Mouse (Mus musculus): ENCODE measurements around the gene Srsf6. TPM values are rescaled to one million over a fixed set of nuclear protein-coding genes. Genes with fewer than 3 reads are reported as not detected.

Srsf6 gene
- polyA plus RNA-seq, 1 experiment from 2014 or later, result 173 TPM

DNA sequence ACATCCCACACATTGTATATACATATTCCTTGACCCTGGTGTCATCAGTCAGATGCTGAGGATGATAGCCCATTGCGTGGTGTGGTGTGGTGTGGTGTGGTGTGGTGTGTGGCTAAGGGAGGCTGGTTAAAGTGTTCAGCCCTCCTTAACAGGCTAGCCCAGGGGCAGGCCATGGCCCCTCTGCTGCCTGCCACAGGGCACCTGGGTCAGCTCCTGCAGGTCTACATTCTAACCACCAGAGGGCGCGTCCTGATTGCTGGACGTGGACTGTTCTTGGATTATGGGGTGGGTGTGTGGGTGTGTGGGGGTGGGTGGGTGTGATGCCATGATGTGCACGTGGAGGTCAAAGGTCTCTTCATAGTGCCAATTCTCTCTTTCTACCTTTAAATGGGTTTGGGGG is 37.0 kb downstream of the Srsf6 start:
- no peaks in the 10 kb centered on the region for H3K9me3 ChIP-seq (ENCODE audit: control insufficient read depth, low read length)
- H3K27ac ChIP-seq (replicated peaks; ENCODE audit: low read depth, low read length), result no peak overlapping the region
- no peak overlapping the region for H3K4me3 ChIP-seq (ENCODE audit: low read depth, low read length)
- H3K9ac ChIP-seq (ENCODE audit: low read depth, low read length), result no peak overlapping the region
- no peak for DNase-seq (ENCODE audit: low spot score)
- H3K27me3 ChIP-seq (replicated peaks; ENCODE audit: control insufficient read depth, insufficient read depth, low read length), result no peaks in the 10 kb centered on the region
- H3K4me1 ChIP-seq (ENCODE audit: control insufficient read depth, insufficient read depth, low read length), result 0 out of 2 replicates have a peak, but pooled peaks cover 2% of the 10 kb centered on the region
- H3K4me2 ChIP-seq (ENCODE audit: low read depth, low read length), result no peak overlapping the region
- ATAC-seq (ENCODE audit: low read depth), result 0 out of 2 replicates have a peak, but pooled peaks have one; percentile 41
- no peaks in the 10 kb centered on the region for H3K36me3 ChIP-seq (ENCODE audit: control insufficient read depth, insufficient read depth, low read length)
- 14% methylated on average over 5 of the region's 5 CpGs for WGBS

DNA sequence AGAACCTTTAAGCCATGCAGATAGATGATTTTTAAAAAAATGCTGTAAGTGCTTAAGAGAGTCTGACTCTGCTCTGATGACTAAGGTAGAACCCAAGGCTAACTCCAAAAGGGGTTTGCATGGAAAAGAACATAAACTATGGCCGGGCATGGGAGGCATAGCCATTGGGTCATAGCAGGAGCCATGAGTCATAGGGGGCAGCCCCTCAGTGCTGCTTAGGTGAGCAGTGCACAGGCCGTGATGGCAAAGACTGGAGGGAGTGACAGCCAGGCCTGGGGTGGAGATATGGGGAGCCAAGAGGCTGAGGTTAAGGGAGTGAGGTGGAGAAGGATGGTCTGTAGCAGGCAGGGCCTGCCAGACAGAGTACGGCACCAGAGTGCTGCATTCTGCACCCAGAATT is 37.8 kb downstream of the Srsf6 start:
- Histone ChIP-seq H3K9ac (ENCODE audit: low read depth, low read length) (no peak overlapping the region), H3K27me3 (replicated peaks; ENCODE audit: control insufficient read depth, insufficient read depth, low read length) (no peaks in the 10 kb centered on the region), H3K27ac (replicated peaks; ENCODE audit: low read depth, low read length) (no peak overlapping the region), H3K9me3 (ENCODE audit: control insufficient read depth, low read length) (no peaks in the 10 kb centered on the region), H3K36me3 (ENCODE audit: control insufficient read depth, insufficient read depth, low read length) (no peaks in the 10 kb centered on the region), H3K4me3 (ENCODE audit: low read depth, low read length) (no peak overlapping the region), H3K4me2 (ENCODE audit: low read depth, low read length) (no peak overlapping the region), H3K4me1 (ENCODE audit: control insufficient read depth, insufficient read depth, low read length) (0 out of 2 replicates have a peak, but pooled peaks cover 6% of the 10 kb centered on the region)
- DNase-seq (ENCODE audit: low spot score) (no peak), ATAC-seq (ENCODE audit: low read depth) (no peak)
- 76% methylated on average over 3 of the region's 3 CpGs for WGBS

DNA sequence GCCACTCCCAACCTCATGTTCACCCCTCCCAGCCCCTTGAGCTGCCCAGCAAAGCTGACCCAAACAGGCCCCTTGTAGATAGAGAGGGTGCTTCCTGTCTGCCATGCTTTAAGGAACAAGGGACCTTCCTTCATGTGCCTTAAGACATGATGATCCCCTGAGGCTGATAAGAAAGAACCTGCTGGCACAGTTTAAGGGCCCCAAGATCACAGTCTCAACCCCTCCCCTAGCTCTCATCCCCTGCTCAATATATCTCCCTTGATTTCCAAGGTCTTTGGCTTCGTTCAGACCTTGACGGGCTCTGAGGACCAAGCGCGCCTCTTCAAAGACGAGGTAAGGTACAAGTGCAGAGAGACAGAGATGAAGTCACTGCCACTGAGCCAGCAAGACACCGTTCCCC is 39.6 kb downstream of the Srsf6 start:
- Histone ChIP-seq H3K27me3 (replicated peaks; ENCODE audit: control insufficient read depth, insufficient read depth, low read length) (no peaks in the 10 kb centered on the region), H3K4me1 (ENCODE audit: control insufficient read depth, insufficient read depth, low read length) (peaks cover 12% of the 10 kb centered on the region; the same call in 1 of the 2 replicates), H3K4me2 (ENCODE audit: low read depth, low read length) (no peak overlapping the region), H3K9me3 (ENCODE audit: control insufficient read depth, low read length) (no peaks in the 10 kb centered on the region), H3K9ac (ENCODE audit: low read depth, low read length) (no peak overlapping the region), H3K4me3 (ENCODE audit: low read depth, low read length) (no peak overlapping the region), H3K36me3 (ENCODE audit: control insufficient read depth, insufficient read depth, low read length) (no peaks in the 10 kb centered on the region), H3K27ac (replicated peaks; ENCODE audit: low read depth, low read length) (no peak overlapping the region)
- 87% methylated on average over 6 of the region's 6 CpGs for WGBS
- no peak for DNase-seq (ENCODE audit: low spot score)
- ATAC-seq (ENCODE audit: low read depth), result no peak

DNA sequence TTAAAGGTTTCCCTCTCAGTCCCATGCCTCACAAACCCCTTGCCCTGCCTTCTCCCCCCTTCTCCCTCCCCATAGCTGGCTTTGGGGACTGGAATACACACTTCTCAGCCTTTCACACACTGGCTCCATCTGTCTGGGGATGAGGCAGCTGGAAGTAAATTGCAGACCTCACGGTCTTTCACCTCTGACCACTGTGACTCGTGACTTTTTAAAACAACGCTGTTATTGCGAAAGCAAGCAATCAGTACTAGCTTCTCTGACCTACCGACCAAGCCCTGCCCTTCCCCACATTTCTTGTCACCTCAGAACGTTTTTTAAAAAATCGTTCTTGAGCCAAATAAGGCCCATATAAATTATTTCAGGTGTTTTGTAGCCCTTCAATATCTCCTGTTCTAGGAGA is 41.4 kb downstream of the Srsf6 start:
- DNase-seq (ENCODE audit: low spot score) (no peak), ATAC-seq (ENCODE audit: low read depth) (no peak)
- Histone ChIP-seq H3K4me1 (ENCODE audit: control insufficient read depth, insufficient read depth, low read length) (peaks cover 12% of the 10 kb centered on the region; the same call in 1 of the 2 replicates), H3K9me3 (ENCODE audit: control insufficient read depth, low read length) (no peaks in the 10 kb centered on the region), H3K9ac (ENCODE audit: low read depth, low read length) (no peak overlapping the region), H3K27me3 (replicated peaks; ENCODE audit: control insufficient read depth, insufficient read depth, low read length) (no peaks in the 10 kb centered on the region), H3K27ac (replicated peaks; ENCODE audit: low read depth, low read length) (no peak overlapping the region), H3K4me2 (ENCODE audit: low read depth, low read length) (no peak overlapping the region), H3K36me3 (ENCODE audit: control insufficient read depth, insufficient read depth, low read length) (no peaks in the 10 kb centered on the region), H3K4me3 (ENCODE audit: low read depth, low read length) (no peak overlapping the region)
- 37% methylated on average over 7 of the region's 7 CpGs for WGBS

DNA sequence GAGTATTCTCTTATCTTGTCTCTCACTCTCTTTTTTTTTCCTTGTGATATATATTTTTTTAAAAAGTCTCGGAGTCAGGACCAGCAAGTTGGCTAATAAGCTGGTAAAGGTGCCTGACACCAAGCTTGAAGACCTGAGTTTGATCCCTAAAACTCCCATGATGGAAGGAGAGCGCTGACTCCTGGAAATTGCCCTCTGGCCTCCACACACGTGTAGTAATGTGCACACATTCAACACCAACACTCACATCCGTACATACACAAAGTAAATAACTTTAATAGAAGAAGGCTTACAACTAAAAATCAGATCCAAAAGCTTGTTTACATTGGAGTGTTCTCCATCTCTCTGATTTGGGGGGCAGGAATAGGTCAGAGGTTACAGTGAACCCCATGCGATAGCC is 41.9 kb downstream of the Srsf6 start:
- Histone ChIP-seq H3K9me3 (ENCODE audit: control insufficient read depth, low read length) (no peaks in the 10 kb centered on the region), H3K4me1 (ENCODE audit: control insufficient read depth, insufficient read depth, low read length) (peaks cover 12% of the 10 kb centered on the region; the same call in 1 of the 2 replicates), H3K27me3 (replicated peaks; ENCODE audit: control insufficient read depth, insufficient read depth, low read length) (no peaks in the 10 kb centered on the region), H3K27ac (replicated peaks; ENCODE audit: low read depth, low read length) (no peak overlapping the region), H3K9ac (ENCODE audit: low read depth, low read length) (no peak overlapping the region), H3K4me3 (ENCODE audit: low read depth, low read length) (no peak overlapping the region), H3K36me3 (ENCODE audit: control insufficient read depth, insufficient read depth, low read length) (no peaks in the 10 kb centered on the region), H3K4me2 (ENCODE audit: low read depth, low read length) (0 out of 2 replicates have a peak overlapping the region, but pooled peaks have one; percentile 0)
- DNase-seq (ENCODE audit: low spot score) (no peak), ATAC-seq (ENCODE audit: low read depth) (no peak)
- WGBS, result 63% methylated on average over 5 of the region's 5 CpGs

DNA sequence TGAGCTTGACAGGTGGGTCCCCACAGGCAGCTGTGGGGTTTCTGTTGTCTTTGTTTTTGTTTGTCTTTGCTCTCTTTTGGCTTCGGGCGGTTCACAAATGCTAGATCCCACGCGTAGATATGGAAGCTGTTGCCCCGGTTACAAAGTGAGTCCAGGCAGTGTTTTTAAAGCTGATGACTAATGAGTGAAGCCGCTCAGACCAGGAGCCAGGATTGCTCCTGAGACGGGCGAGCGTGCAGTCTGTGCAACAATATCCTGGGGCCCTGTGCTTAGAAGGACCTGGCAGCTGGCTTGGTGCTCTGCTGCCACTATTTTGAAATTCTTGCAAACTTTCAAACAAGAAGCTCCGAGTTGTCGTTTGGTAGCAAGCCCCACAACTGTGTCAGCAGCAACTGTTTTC is 42.3 kb downstream of the Srsf6 start:
- Histone ChIP-seq H3K36me3 (ENCODE audit: control insufficient read depth, insufficient read depth, low read length) (no peaks in the 10 kb centered on the region), H3K27me3 (replicated peaks; ENCODE audit: control insufficient read depth, insufficient read depth, low read length) (no peaks in the 10 kb centered on the region), H3K4me1 (ENCODE audit: control insufficient read depth, insufficient read depth, low read length) (peaks cover 12% of the 10 kb centered on the region; the same call in 1 of the 2 replicates), H3K4me2 (ENCODE audit: low read depth, low read length) (0 out of 2 replicates have a peak overlapping the region, but pooled peaks have one; percentile 0), H3K27ac (replicated peaks; ENCODE audit: low read depth, low read length) (no peak overlapping the region), H3K9me3 (ENCODE audit: control insufficient read depth, low read length) (no peaks in the 10 kb centered on the region), H3K4me3 (ENCODE audit: low read depth, low read length) (no peak overlapping the region), H3K9ac (ENCODE audit: low read depth, low read length) (no peak overlapping the region)
- WGBS, result 27% methylated on average over 11 of the region's 11 CpGs
- peak; percentile 65 for DNase-seq (ENCODE audit: low spot score)
- ATAC-seq (ENCODE audit: low read depth), result peak; percentile 82; the same call in 1 of the 2 replicates

DNA sequence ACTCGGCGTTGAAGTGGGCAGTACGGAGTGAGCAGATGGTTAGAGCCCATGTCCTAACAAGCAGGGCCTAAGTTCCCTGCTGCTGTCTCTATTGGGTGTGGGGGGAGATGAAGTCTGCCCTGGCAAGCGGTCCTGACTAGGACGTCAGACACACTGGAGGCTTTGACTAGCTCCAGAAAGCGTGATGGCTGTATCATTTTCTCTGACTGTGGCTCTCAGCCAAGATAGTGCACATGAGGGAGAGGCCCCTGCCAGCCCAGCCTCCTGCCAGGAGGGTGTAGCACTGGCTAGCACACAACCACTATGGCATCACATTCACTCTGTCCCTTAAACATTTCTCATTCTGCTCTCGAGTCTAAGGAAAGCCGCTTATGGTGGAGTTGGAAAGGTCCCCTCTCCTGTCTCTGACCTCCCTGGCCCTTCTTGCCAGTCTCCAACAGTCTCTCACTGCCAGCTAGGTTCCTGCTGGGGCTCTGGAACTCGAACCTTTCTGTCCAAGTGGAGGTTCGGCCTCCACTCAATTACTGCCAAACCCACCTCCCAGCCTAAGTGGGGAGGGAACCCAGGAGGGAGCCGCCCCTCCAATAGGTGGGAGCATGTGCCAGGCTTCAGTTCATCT is 43.9 kb downstream of the Srsf6 start:
- peak; percentile 79 for DNase-seq (ENCODE audit: low spot score)
- Histone ChIP-seq H3K36me3 (ENCODE audit: control insufficient read depth, insufficient read depth, low read length) (no peaks in the 10 kb centered on the region), H3K4me1 (ENCODE audit: control insufficient read depth, insufficient read depth, low read length) (peaks cover 12% of the 10 kb centered on the region; the same call in 1 of the 2 replicates), H3K9me3 (ENCODE audit: control insufficient read depth, low read length) (no peaks in the 10 kb centered on the region), H3K9ac (ENCODE audit: low read depth, low read length) (no peak overlapping the region), H3K4me2 (ENCODE audit: low read depth, low read length) (no peak overlapping the region), H3K27ac (replicated peaks; ENCODE audit: low read depth, low read length) (no peak overlapping the region), H3K27me3 (replicated peaks; ENCODE audit: control insufficient read depth, insufficient read depth, low read length) (no peaks in the 10 kb centered on the region), H3K4me3 (ENCODE audit: low read depth, low read length) (no peak overlapping the region)
- peak; percentile 79 for ATAC-seq (ENCODE audit: low read depth)
- 58% methylated on average over 11 of the region's 11 CpGs for WGBS

DNA sequence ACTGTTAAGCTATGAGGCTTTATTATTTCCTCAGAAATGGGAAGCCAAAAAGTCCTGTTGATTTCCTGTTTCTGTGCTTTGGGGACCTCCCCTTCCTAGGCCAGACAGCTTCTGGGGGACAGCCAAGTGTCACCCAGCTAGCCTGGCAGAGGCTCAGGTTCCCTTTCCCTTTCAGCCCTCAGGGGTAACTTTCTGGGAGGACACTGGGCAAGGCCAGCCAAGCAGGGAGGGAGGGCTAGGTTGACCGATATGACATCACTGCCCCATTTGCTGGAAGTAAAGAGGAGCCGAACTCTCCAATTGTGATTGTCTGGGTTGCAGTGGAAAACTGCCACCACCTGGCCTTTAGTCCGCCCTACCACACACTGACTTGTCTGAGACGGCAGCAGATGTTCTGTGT is 44.7 kb downstream of the Srsf6 start:
- H3K36me3 ChIP-seq (ENCODE audit: control insufficient read depth, insufficient read depth, low read length), result no peaks in the 10 kb centered on the region
- no peak overlapping the region for H3K4me2 ChIP-seq (ENCODE audit: low read depth, low read length)
- DNase-seq (ENCODE audit: low spot score) (no peak), ATAC-seq (ENCODE audit: low read depth) (no peak)
- H3K27ac ChIP-seq (replicated peaks; ENCODE audit: low read depth, low read length), result no peak overlapping the region
- no peak overlapping the region for H3K4me3 ChIP-seq (ENCODE audit: low read depth, low read length)
- WGBS, result 63% methylated on average over 4 of the region's 4 CpGs
- no peak overlapping the region for H3K9ac ChIP-seq (ENCODE audit: low read depth, low read length)
- H3K4me1 ChIP-seq (ENCODE audit: control insufficient read depth, insufficient read depth, low read length), result peaks cover 12% of the 10 kb centered on the region; the same call in 1 of the 2 replicates
- H3K27me3 ChIP-seq (replicated peaks; ENCODE audit: control insufficient read depth, insufficient read depth, low read length), result no peaks in the 10 kb centered on the region
- no peaks in the 10 kb centered on the region for H3K9me3 ChIP-seq (ENCODE audit: control insufficient read depth, low read length)

DNA sequence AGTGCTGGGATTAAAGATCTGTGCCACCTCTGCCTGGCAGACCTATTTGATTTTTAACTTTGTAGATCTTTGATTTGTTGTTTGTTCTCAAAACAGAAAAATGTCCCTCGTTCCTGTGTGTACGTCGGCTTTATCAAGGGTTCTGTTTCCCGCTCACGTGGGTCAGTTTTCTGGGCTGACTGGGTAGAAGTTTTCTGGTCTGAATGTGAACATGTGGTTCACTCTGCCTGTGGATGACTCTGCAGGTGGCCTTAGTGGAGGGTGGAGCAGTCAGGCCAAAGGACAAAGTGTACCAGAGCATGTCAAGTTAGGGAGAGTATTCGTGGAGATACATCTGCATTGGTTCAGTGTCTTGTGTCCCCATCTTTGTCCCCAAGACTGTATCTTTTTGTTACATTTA is 53.1 kb downstream of the Srsf6 start:
- H3K36me3 ChIP-seq (ENCODE audit: control insufficient read depth, insufficient read depth, low read length), result no peaks in the 10 kb centered on the region
- H3K9ac ChIP-seq (ENCODE audit: low read depth, low read length), result no peak overlapping the region
- ATAC-seq (ENCODE audit: low read depth) (no peak), DNase-seq (ENCODE audit: low spot score) (no peak)
- no peak overlapping the region for H3K4me2 ChIP-seq (ENCODE audit: low read depth, low read length)
- H3K4me3 ChIP-seq (ENCODE audit: low read depth, low read length), result no peak overlapping the region
- 85% methylated on average over 6 of the region's 6 CpGs for WGBS
- H3K27me3 ChIP-seq (replicated peaks; ENCODE audit: control insufficient read depth, insufficient read depth, low read length), result no peaks in the 10 kb centered on the region
- H3K4me1 ChIP-seq (ENCODE audit: control insufficient read depth, insufficient read depth, low read length), result no peaks in the 10 kb centered on the region
- no peaks in the 10 kb centered on the region for H3K9me3 ChIP-seq (ENCODE audit: control insufficient read depth, low read length)
- no peak overlapping the region for H3K27ac ChIP-seq (replicated peaks; ENCODE audit: low read depth, low read length)

All from embryonic facial prominence, embryonic 14.5 days (tissue).